Comparison of ENCODE assay signal across 18 mouse cellular contexts in the genomic region with DNA sequence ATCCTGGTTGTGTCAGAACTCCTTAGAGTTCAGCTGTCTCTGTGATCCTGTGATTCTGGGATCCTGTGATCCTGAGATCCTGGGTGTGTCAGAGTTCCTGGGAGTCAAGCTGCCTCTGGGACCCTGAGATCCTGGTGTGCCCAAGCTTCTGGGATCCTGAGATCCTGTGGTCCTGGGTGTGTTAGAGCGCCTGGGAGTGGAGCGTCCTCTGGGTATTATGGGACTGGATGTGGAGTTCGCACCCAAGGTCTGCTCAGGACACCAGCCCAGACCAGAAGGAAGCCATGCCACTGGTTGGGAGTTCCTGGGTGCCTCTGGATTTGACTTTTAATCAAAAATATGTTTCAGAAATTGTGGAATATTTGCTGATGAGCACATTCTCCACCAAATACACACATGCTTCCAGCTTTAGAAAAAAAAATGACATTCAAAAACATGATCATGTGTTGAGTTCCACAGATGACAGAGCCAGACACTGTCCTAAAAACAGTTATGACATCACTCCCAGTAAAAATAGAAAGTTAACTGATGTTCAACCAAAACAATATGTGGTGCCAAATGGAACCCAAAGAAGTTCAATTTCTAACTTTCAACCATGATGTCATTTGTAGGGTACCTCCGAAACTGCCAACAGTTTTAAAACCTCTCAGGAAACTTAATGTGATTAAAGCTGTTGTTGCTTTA.
DNase-seq lines count a peak whose midpoint lies in the region; TF ChIP-seq lines count a peak whose summit lies in the region.
"Had no signal": no experiment of that assay in that cellular context is flagged by ENCODE, and none has a peak within 500 bp of the region (broad histone marks: within the 10 kb centered on the region; RNA-seq: fewer than 3 reads in every experiment).

No protein-coding gene starts in this region.

- H3K27me3 ChIP-seq in heart, embryonic 10.5 days (ENCODE audit: insufficient read depth, poor library complexity, severe bottlenecking): no peaks in the 10 kb centered on the region
- H3K27me3 ChIP-seq: embryonic facial prominence, embryonic 15.5 days; forebrain, embryonic 15.5 days; hindbrain, embryonic 13.5 days had no signal

- no peaks in the 10 kb centered on the region for H3K4me1 ChIP-seq in heart, embryonic 10.5 days
- H3K4me1 ChIP-seq: embryonic facial prominence, embryonic 15.5 days; forebrain, embryonic 15.5 days; hindbrain, embryonic 13.5 days had no signal

- H3K27ac ChIP-seq in layer of hippocampus, adult 2 months: peak overlapping the region; percentile 48; the same call in 1 of the 2 replicates
- no peak overlapping the region for H3K27ac ChIP-seq in heart, embryonic 10.5 days
- H3K27ac ChIP-seq: embryonic facial prominence, embryonic 15.5 days; forebrain, embryonic 15.5 days; hindbrain, embryonic 13.5 days; hindbrain, postnatal 0 days had no signal

- 87% methylated on average over 4 of the region's 4 CpGs for WGBS in heart, embryonic 10.5 days

- H3K9me3 ChIP-seq in heart, embryonic 10.5 days: no peaks in the 10 kb centered on the region
- H3K9me3 ChIP-seq: embryonic facial prominence, embryonic 15.5 days; forebrain, embryonic 15.5 days; hindbrain, embryonic 13.5 days had no signal

- H3K36me3 ChIP-seq in heart, embryonic 10.5 days: peaks cover 8% of the 10 kb centered on the region; the same call in 1 of the 2 replicates
- H3K36me3 ChIP-seq: forebrain, embryonic 15.5 days had no signal

- peak; percentile 90 for DNase-seq in heart, adult 11 months
- no peak for DNase-seq in heart, postnatal 4 days
- no peak for DNase-seq in layer of hippocampus, adult 2 months (ENCODE audit: low spot score in 2 of 2)
- no peak for DNase-seq in layer of hippocampus, postnatal 10 days (ENCODE audit: low spot score in 2 of 2)
- DNase-seq in heart, embryonic 10.5 days (ENCODE audit: low spot score): peak; percentile 68
- DNase-seq in skeletal muscle tissue, adult 2 months (ENCODE audit: low read depth, low spot score): peak; percentile 30
- DNase-seq in cerebellum, postnatal 4 days (ENCODE audit: low spot score in 2 of 2): no peak
- DNase-seq: adrenal gland, adult 2 months; adrenal gland, postnatal 25 days; cerebellum, adult 18-20 months; cerebellum, adult 9-11 months; cerebellum, postnatal 36 days; kidney, adult 11 months had no signal

- no peak overlapping the region for H3K4me3 ChIP-seq in layer of hippocampus, adult 2 months
- H3K4me3 ChIP-seq in heart, embryonic 10.5 days: no peak overlapping the region
- H3K4me3 ChIP-seq: embryonic facial prominence, embryonic 15.5 days; erythroblast, embryonic 14.5 days; forebrain, embryonic 15.5 days; hindbrain, embryonic 13.5 days had no signal

- TF ChIP-seq CTCF in layer of hippocampus, adult 2 months (conservative IDR thresholded peaks at IDR 0.05): no peak

Comparison
In these comparisons a context has a peak if more than half of its experiments do, and no peak if none do; other contexts are left out.
1. DNase-seq: peak in heart, adult 11 months (single experiment), heart, embryonic 10.5 days (single experiment) and skeletal muscle tissue, adult 2 months (single experiment); none in heart, postnatal 4 days (single experiment), layer of hippocampus, adult 2 months (0 of 2), layer of hippocampus, postnatal 10 days (0 of 2) and cerebellum, postnatal 4 days (0 of 2).